Mouse (Mus musculus) lung, embryonic 14.5 days (tissue): ENCODE measurements around the gene Stx16. TPM values are rescaled to one million over a fixed set of nuclear protein-coding genes. Genes with fewer than 3 reads are reported as not detected.

Source experiments
- ATAC-seq: fragments of 200-750 bp; cut with Nextera tagmentation; 2 replicates; pipeline ENCODE4 v1.8.0; 2017; ENCODE audit warnings: mild to moderate bottlenecking, moderate TSS enrichment, moderate library complexity; ENCODE audit not compliant: insufficient read depth
- DNase-seq: peaks from one replicate; pipeline ENCODE4 v3.0.0-alpha.2; 2015
- H3K27ac ChIP-seq: fragments of 300-500 bp; sonication (generic); 2 replicates; pipeline ENCODE4 v1.5.1; 2014; ENCODE audit warnings: low read depth, mild to moderate bottlenecking, moderate library complexity
- H3K27me3 ChIP-seq: fragments of 300-500 bp; sonication (generic); 2 replicates; pipeline ENCODE4 v1.6.1; 2014; ENCODE audit warnings: low read length, control low read depth; ENCODE audit not compliant: insufficient read depth
- H3K36me3 ChIP-seq: fragments of 300-500 bp; sonication (generic); 2 replicates; pipeline ENCODE4 v1.6.1; 2014; ENCODE audit warnings: control low read depth; ENCODE audit not compliant: insufficient read depth
- H3K4me1 ChIP-seq: fragments of 300-500 bp; sonication (generic); 2 replicates; pipeline ENCODE4 v1.6.1; 2014; ENCODE audit warnings: antibody characterized with exemption, control low read depth; ENCODE audit not compliant: insufficient read depth
- H3K4me2 ChIP-seq: fragments of 300-500 bp; sonication (generic); 2 replicates; pipeline ENCODE4 v1.6.1; 2014; ENCODE audit warnings: mild to moderate bottlenecking
- H3K4me3 ChIP-seq: fragments of 300-500 bp; sonication (generic); 2 replicates; pipeline ENCODE4 v1.5.1; 2014; ENCODE audit warnings: low read depth, low read length
- H3K9ac ChIP-seq: fragments of 300-500 bp; sonication (generic); 2 replicates; pipeline ENCODE4 v1.6.1; 2014
- H3K9me3 ChIP-seq: fragments of 300-500 bp; sonication (generic); 2 replicates; pipeline ENCODE4 v1.6.1; 2016; ENCODE audit warnings: low read depth, low read length, control low read depth
- CTCF ChIP-seq: IDR thresholded peaks from 2 replicates; pipeline ENCODE4 v1.5.1; 2016; ENCODE audit warnings: antibody characterized with exemption, low read depth
- WGBS: fragments of 180-500 bp; shearing (Covaris S2); extraction: QIAGEN DNeasy Blood & Tissue Kit; methylation state at CpG from one replicate; pipeline ENCODE4 v1.1.7; 2014; 5-methylcytosine and 5-hydroxymethylcytosine counted together
- polyA plus RNA-seq: library from polyadenylated mRNA; unstranded; fragments of >200 nt; fragmentation: Nextera tagmentation; extraction: Ambion mirVana; gene quantifications from 2 replicates; pipeline ENCODE4 v1.2.1, GENCODE M21; 2014

The Stx16 gene
- polyA plus RNA-seq, 1 experiment from 2014 or later: 10.3 TPM

DNA sequence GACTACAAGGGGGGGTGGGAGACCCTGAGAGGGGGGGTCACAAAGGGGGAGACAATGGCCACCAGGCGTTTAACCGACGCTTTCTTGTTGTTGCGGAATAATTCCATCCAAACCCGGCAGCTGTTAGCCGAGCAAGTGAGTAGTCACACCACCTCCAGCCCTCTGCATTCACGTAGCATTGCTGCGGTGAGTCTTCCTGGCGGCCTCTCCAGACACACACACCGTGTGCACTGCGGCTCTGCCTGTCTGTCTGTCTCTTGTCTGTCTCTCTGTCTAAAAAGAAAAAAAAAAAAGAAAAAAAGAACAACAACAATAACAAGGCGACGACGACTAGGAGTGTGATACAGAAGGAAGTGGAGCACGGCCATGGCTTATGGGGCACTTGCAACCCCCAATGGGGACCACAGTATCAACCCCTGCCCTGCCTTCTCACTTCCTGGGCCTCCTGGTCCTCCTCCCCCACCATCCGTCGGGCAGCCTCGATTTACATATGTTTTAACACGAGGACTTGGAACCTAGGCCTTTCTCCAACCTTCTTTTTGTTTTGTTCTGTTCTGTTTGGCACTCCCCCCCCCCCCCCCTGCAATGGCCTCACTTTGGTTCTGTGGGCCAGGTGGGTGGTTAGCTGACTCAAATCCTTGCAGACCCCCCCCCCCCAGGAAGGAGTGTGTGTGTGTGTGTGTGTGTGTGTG is 1.0 kb downstream of the Stx16 start:
- H3K27me3 ChIP-seq: no peaks in the 10 kb centered on the region
- ATAC-seq (no peak), DNase-seq (peak; percentile 38)
- peak overlapping the region; percentile 89 for H3K9ac ChIP-seq
- WGBS: under 1% methylated on average over 19 of the region's 19 CpGs
- no peaks in the 10 kb centered on the region for H3K36me3 ChIP-seq
- H3K9me3 ChIP-seq: no peaks in the 10 kb centered on the region
- no peak for TF ChIP-seq CTCF
- peak overlapping the region; percentile 96 for H3K27ac ChIP-seq
- peak overlapping the region; percentile 90 for H3K4me3 ChIP-seq
- H3K4me1 ChIP-seq: peaks cover 16% of the 10 kb centered on the region
- peak overlapping the region; percentile 88 for H3K4me2 ChIP-seq

DNA sequence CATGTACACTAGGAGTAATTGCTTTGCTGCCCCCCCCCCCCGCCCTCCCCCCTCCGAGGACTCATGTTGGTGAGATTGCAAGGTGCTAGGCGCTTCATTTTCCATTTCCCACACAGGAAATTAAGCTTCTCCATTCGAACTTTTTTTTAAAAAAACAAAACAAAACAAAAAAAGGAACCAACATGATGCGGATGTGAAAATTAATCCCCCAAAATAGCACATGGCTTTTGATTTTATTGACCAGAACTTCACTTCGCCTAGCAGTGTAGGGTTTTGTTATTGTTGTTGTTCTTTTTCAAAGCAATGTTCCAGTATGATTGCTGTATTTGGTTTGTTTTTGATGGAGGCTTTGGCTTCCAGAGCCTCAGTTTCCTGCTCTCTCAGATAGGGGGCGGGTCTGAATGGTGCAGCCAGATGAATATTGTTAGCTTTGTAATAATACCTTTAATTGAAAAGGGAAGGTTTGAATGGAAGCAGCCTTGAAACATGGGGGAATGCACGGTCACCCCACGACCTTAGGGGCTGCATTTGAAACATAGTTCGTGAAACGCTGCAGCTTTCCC is 1.7 kb downstream of the Stx16 start:
- ATAC-seq (no peak), DNase-seq (no peak)
- Histone ChIP-seq H3K4me3 (peak overlapping the region; percentile 90), H3K9me3 (no peaks in the 10 kb centered on the region), H3K9ac (peak overlapping the region; percentile 89), H3K4me1 (peaks cover 16% of the 10 kb centered on the region), H3K27me3 (no peaks in the 10 kb centered on the region), H3K36me3 (no peaks in the 10 kb centered on the region), H3K27ac (peak overlapping the region; percentile 18; the same call in 1 of the 2 replicates), H3K4me2 (peak overlapping the region; percentile 88)
- 13% methylated on average over 11 of the region's 11 CpGs for WGBS
- peak; percentile 22; the same call in 1 of the 2 replicates for TF ChIP-seq CTCF

DNA sequence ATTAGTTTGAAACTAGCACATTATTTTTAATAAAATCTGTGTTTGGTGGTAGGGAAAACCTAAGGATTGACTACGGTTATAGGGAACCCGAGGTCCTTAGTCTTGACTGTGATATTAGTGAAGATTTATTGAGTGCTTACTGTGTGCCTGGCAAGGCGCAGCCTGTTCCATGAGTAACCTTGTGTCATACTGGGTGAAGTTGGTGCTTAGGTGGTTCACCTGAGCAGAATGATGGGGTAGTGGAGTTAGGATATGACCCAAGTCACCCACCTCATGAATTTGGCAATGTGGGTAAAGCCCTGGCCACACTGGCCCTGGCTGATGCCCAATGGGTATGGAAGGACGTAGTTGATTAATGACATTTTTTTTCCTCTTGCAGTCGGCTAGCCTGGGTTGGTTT is 5.7 kb downstream of the Stx16 start:
- H3K27me3 ChIP-seq: no peaks in the 10 kb centered on the region
- H3K4me2 ChIP-seq: no peak overlapping the region
- peak overlapping the region; percentile 61; the same call in 1 of the 2 replicates for H3K27ac ChIP-seq
- ATAC-seq (no peak), DNase-seq (no peak)
- no peaks in the 10 kb centered on the region for H3K9me3 ChIP-seq
- no peak overlapping the region for H3K9ac ChIP-seq
- WGBS: 61% methylated on average over 5 of the region's 5 CpGs
- TF ChIP-seq CTCF: no peak
- H3K36me3 ChIP-seq: no peaks in the 10 kb centered on the region
- H3K4me1 ChIP-seq: peaks cover 12% of the 10 kb centered on the region; the same call in 1 of the 2 replicates
- H3K4me3 ChIP-seq: no peak overlapping the region

DNA sequence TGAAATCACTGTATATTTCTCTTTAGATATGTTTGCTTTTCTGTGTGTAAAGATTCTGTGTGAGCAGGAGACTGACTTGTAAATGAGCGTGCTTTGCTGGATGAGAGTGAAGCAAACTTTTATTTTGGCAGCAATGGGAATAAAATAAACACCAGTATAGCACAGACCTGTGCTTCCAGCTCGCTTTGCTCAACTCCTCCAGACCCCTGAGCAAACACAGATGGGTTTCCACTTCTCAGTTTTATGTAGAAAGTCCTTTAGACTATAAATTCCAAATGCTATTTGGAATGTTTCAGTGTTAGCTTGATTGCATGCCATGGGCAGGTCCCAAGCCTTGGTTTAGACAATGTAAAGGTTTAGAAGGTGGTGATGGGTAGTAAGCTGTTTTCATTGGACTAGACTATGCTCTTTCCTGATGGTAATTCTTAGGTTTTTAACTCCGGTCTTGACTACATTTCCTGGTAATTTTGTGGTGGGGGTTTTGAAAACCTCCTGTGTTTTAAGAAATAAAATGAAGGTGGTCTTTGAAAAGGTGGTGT is 6.3 kb downstream of the Stx16 start:
- Histone ChIP-seq H3K4me3 (no peak overlapping the region), H3K36me3 (no peaks in the 10 kb centered on the region), H3K27ac (peak overlapping the region; percentile 67; the same call in 1 of the 2 replicates), H3K27me3 (no peaks in the 10 kb centered on the region), H3K9me3 (no peaks in the 10 kb centered on the region), H3K4me1 (peaks cover 12% of the 10 kb centered on the region; the same call in 1 of the 2 replicates), H3K9ac (no peak overlapping the region), H3K4me2 (0 out of 2 replicates have a peak overlapping the region, but pooled peaks have one; percentile 20)
- ATAC-seq (peak; percentile 67), DNase-seq (peak; percentile 39)
- TF ChIP-seq CTCF: no peak
- 49% methylated on average over 3 of the region's 3 CpGs for WGBS

DNA sequence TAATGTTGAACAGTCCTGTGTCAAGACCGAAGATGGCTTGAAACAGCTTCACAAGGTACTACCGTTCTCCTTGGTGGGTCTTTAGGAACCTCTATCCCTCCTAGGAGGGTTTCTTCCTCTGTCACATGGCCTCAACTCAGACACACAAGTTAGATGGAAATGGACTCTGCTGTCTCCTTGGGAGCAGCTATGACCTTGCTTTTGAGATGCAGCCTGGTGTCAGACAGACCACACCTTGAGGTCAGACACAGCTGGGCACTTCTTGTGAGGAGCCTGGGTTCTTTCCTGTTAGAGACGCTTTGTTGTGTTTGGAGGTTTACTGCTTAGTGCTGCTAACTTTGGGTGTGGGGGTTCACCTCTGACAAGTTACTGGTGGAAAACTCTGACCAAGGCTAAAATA is 19.0 kb downstream of the Stx16 start:
- DNase-seq: no peak
- H3K27me3 ChIP-seq: no peaks in the 10 kb centered on the region
- H3K4me3 ChIP-seq: no peak overlapping the region
- no peak overlapping the region for H3K9ac ChIP-seq
- 89% methylated on average over 3 of the region's 3 CpGs for WGBS
- H3K4me1 ChIP-seq: 0 out of 2 replicates have a peak, but pooled peaks cover 3% of the 10 kb centered on the region
- H3K9me3 ChIP-seq: no peaks in the 10 kb centered on the region
- ATAC-seq: no peak
- H3K4me2 ChIP-seq: no peak overlapping the region
- H3K27ac ChIP-seq: no peak overlapping the region
- TF ChIP-seq CTCF: no peak
- peaks cover 66% of the 10 kb centered on the region for H3K36me3 ChIP-seq

DNA sequence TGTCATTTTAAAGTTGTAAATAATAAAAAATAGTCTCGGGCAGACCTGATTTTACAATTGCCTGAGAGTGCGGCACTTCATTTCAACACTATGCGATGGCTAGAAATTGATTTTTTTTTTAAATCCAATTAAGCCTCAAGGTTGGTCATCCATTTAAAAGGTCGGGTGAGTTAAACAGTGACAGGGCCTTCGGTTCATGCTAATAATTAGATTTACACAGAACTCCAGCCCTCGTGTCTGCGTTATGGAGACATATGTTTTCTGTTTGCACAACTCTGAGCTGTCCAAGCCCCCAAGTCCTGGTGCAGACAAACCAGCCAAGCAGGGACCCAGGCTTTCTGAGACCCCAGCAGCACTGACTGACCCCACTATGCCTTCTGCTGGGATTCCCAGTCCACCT is 26.3 kb downstream of the Stx16 start:
- H3K4me2 ChIP-seq: no peak overlapping the region
- DNase-seq (no peak), ATAC-seq (no peak)
- no peaks in the 10 kb centered on the region for H3K9me3 ChIP-seq
- no peak for TF ChIP-seq CTCF
- H3K4me3 ChIP-seq: no peak overlapping the region
- H3K4me1 ChIP-seq: no peaks in the 10 kb centered on the region
- 73% methylated on average over 7 of the region's 7 CpGs for WGBS
- no peak overlapping the region for H3K27ac ChIP-seq
- no peak overlapping the region for H3K9ac ChIP-seq
- H3K36me3 ChIP-seq: peaks cover 17% of the 10 kb centered on the region; the same call in 1 of the 2 replicates
- H3K27me3 ChIP-seq: no peaks in the 10 kb centered on the region

DNA sequence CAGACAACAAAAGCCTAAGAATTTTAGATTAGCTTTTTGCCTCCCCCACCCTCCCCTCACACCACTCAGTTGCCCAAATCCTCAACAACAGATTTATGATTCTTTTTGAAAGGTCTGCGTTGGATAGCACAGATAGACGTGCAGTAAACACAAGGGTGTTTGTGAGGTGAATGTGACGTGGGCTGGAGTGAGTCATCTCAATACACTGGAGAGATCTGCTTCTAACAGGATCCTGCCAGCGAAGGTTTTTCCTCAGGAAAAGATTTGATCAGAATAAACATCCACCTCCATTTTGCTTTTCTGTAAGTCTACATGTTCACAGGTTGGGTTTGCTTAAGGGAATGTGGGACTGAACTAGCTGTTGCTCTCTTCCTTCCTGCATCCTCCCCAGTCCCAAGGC is 27.4 kb downstream of the Stx16 start:
- Histone ChIP-seq H3K9me3 (no peaks in the 10 kb centered on the region), H3K36me3 (peaks cover 6% of the 10 kb centered on the region; the same call in 1 of the 2 replicates), H3K4me2 (no peak overlapping the region), H3K9ac (no peak overlapping the region), H3K27me3 (no peaks in the 10 kb centered on the region), H3K4me3 (no peak overlapping the region), H3K4me1 (no peaks in the 10 kb centered on the region), H3K27ac (no peak overlapping the region)
- ATAC-seq (no peak), DNase-seq (no peak)
- TF ChIP-seq CTCF: no peak
- 57% methylated on average over 4 of the region's 4 CpGs for WGBS
